Mouse (Mus musculus): ENCODE data around the gene Gamt.
A peak's percentile ranks its signal among the peaks of the same experiment; 100 is the strongest.

DNA sequence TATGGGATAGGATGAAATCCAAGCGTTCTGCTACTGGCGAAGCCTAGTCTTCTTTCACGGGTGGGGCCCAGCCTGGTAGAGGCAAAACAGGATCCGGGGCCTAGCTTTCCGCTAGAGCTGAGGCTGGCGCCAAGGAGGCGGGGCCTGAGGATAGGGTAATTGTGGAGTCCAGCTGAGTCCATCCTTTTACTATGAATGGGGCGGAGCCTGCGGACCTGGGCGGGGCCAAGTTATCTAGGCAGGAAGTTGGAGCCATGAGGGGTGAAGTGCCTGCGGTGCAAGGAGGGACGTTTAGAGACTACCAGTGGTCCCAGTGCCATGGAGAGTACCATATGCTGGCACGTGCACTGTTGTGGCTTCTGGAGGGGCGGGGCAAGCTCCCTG is 765 bp upstream of the Gamt start:
- TF ChIP-seq CTCF (IDR thresholded peaks at IDR 0.05) (no peak), POLR2A (IDR thresholded peaks at IDR 0.05; ENCODE audit: insufficient read depth, low read depth, low read length) (peak; percentile 43; the same call in 1 of the 2 replicates), EP300 (IDR thresholded peaks at IDR 0.05; ENCODE audit: insufficient read depth, low read depth, low read length) (0 out of 2 replicates have a peak, but pooled peaks have one; percentile 33)
